Mouse (Mus musculus) lung, embryonic 14.5 days (tissue): Measurements from ENCODE around the gene Arhgap25. TPM values are rescaled to one million over a fixed set of nuclear protein-coding genes. Genes with fewer than 3 reads are reported as not detected.

Experiments
- ATAC-seq: fragments of 200-750 bp; cut with Nextera tagmentation; 2 replicates; pipeline ENCODE4 v1.8.0; 2017; ENCODE audit warnings: mild to moderate bottlenecking, moderate TSS enrichment, moderate library complexity; ENCODE audit not compliant: insufficient read depth
- DNase-seq: peaks from one replicate; pipeline ENCODE4 v3.0.0-alpha.2; 2015
- H3K27ac ChIP-seq: fragments of 300-500 bp; sonication (generic); 2 replicates; pipeline ENCODE4 v1.5.1; 2014; ENCODE audit warnings: low read depth, mild to moderate bottlenecking, moderate library complexity
- H3K27me3 ChIP-seq: fragments of 300-500 bp; sonication (generic); 2 replicates; pipeline ENCODE4 v1.6.1; 2014; ENCODE audit warnings: low read length, control low read depth; ENCODE audit not compliant: insufficient read depth
- H3K36me3 ChIP-seq: fragments of 300-500 bp; sonication (generic); 2 replicates; pipeline ENCODE4 v1.6.1; 2014; ENCODE audit warnings: control low read depth; ENCODE audit not compliant: insufficient read depth
- H3K4me1 ChIP-seq: fragments of 300-500 bp; sonication (generic); 2 replicates; pipeline ENCODE4 v1.6.1; 2014; ENCODE audit warnings: antibody characterized with exemption, control low read depth; ENCODE audit not compliant: insufficient read depth
- H3K4me2 ChIP-seq: fragments of 300-500 bp; sonication (generic); 2 replicates; pipeline ENCODE4 v1.6.1; 2014; ENCODE audit warnings: mild to moderate bottlenecking
- H3K4me3 ChIP-seq: fragments of 300-500 bp; sonication (generic); 2 replicates; pipeline ENCODE4 v1.5.1; 2014; ENCODE audit warnings: low read depth, low read length
- H3K9ac ChIP-seq: fragments of 300-500 bp; sonication (generic); 2 replicates; pipeline ENCODE4 v1.6.1; 2014
- H3K9me3 ChIP-seq: fragments of 300-500 bp; sonication (generic); 2 replicates; pipeline ENCODE4 v1.6.1; 2016; ENCODE audit warnings: low read depth, low read length, control low read depth
- CTCF ChIP-seq: IDR thresholded peaks from 2 replicates; pipeline ENCODE4 v1.5.1; 2016; ENCODE audit warnings: antibody characterized with exemption, low read depth
- WGBS: fragments of 180-500 bp; shearing (Covaris S2); extraction: QIAGEN DNeasy Blood & Tissue Kit; methylation state at CpG from one replicate; pipeline ENCODE4 v1.1.7; 2014; 5-methylcytosine and 5-hydroxymethylcytosine counted together
- polyA plus RNA-seq: library from polyadenylated mRNA; unstranded; fragments of >200 nt; fragmentation: Nextera tagmentation; extraction: Ambion mirVana; gene quantifications from 2 replicates; pipeline ENCODE4 v1.2.1, GENCODE M21; 2014

Arhgap25 gene
- polyA plus RNA-seq, 1 experiment from 2014 or later, result 8.2 TPM

- H3K27me3 ChIP-seq, result no peaks in the 10 kb centered on the region
- no peak for ATAC-seq
- no peak for TF ChIP-seq CTCF
- WGBS, result 80% methylated on average over 4 of the region's 4 CpGs
- H3K4me3 ChIP-seq, result no peak overlapping the region
- no peak overlapping the region for H3K9ac ChIP-seq
- no peaks in the 10 kb centered on the region for H3K9me3 ChIP-seq
- no peak overlapping the region for H3K4me2 ChIP-seq
- H3K4me1 ChIP-seq, result no peaks in the 10 kb centered on the region
- DNase-seq, result no peak
- no peak overlapping the region for H3K27ac ChIP-seq
- H3K36me3 ChIP-seq, result no peaks in the 10 kb centered on the region
These were observed 15.2 kb downstream of the Arhgap25 start for GRCm38 (mm10) chr6:87517753-87518409.

GRCm38 (mm10) chr6:87514321-87514720, 18.7 kb downstream of the Arhgap25 start:
- Histone ChIP-seq H3K4me1 (no peaks in the 10 kb centered on the region), H3K4me2 (no peak overlapping the region), H3K9ac (no peak overlapping the region), H3K4me3 (no peak overlapping the region), H3K27me3 (no peaks in the 10 kb centered on the region), H3K36me3 (no peaks in the 10 kb centered on the region), H3K27ac (no peak overlapping the region), H3K9me3 (no peaks in the 10 kb centered on the region)
- WGBS, result 82% methylated on average over 4 of the region's 4 CpGs
- DNase-seq, result no peak
- TF ChIP-seq CTCF, result no peak
- ATAC-seq, result no peak

- WGBS, result 67% methylated on average over 12 of the region's 12 CpGs
- no peak for ATAC-seq
- DNase-seq, result peak; percentile 85
These were observed 19.9 kb downstream of the Arhgap25 start for GRCm38 (mm10) chr6:87513046-87513767.

GRCm38 (mm10) chr6:87510999-87511398, 22.1 kb downstream of the Arhgap25 start:
- Histone ChIP-seq H3K27me3 (no peaks in the 10 kb centered on the region), H3K4me2 (no peak overlapping the region), H3K36me3 (no peaks in the 10 kb centered on the region), H3K27ac (no peak overlapping the region), H3K4me1 (no peaks in the 10 kb centered on the region), H3K9me3 (no peaks in the 10 kb centered on the region), H3K4me3 (no peak overlapping the region), H3K9ac (no peak overlapping the region)
- WGBS, result 39% methylated on average over 4 of the region's 4 CpGs
- DNase-seq (peak; percentile 28), ATAC-seq (no peak)
- no peak for TF ChIP-seq CTCF

More at GRCm38 (mm10) chr6:87513046-87513767, 19.9 kb downstream of the Arhgap25 start:
- Histone ChIP-seq H3K4me3 (no peak overlapping the region), H3K27ac (no peak overlapping the region), H3K9ac (no peak overlapping the region), H3K4me2 (no peak overlapping the region), H3K27me3 (no peaks in the 10 kb centered on the region), H3K4me1 (no peaks in the 10 kb centered on the region), H3K9me3 (no peaks in the 10 kb centered on the region), H3K36me3 (no peaks in the 10 kb centered on the region)
- TF ChIP-seq CTCF, result peak; percentile 89

- no peak for ATAC-seq
- H3K9me3 ChIP-seq, result no peaks in the 10 kb centered on the region
- no peak overlapping the region for H3K9ac ChIP-seq
- H3K27ac ChIP-seq, result no peak overlapping the region
- no peaks in the 10 kb centered on the region for H3K27me3 ChIP-seq
- 86% methylated on average over 2 of the region's 2 CpGs for WGBS
- TF ChIP-seq CTCF, result no peak
- H3K36me3 ChIP-seq, result no peaks in the 10 kb centered on the region
- no peak overlapping the region for H3K4me3 ChIP-seq
- H3K4me2 ChIP-seq, result no peak overlapping the region
- no peaks in the 10 kb centered on the region for H3K4me1 ChIP-seq
- DNase-seq, result no peak
These were observed 23.3 kb downstream of the Arhgap25 start for GRCm38 (mm10) chr6:87509806-87510205.

- no peak overlapping the region for H3K4me3 ChIP-seq
- no peak overlapping the region for H3K9ac ChIP-seq
- no peak overlapping the region for H3K27ac ChIP-seq
- no peak for TF ChIP-seq CTCF
- no peaks in the 10 kb centered on the region for H3K27me3 ChIP-seq
- no peak overlapping the region for H3K4me2 ChIP-seq
- ATAC-seq (no peak), DNase-seq (no peak)
- WGBS, result 74% methylated on average over 7 of the region's 7 CpGs
- no peaks in the 10 kb centered on the region for H3K9me3 ChIP-seq
- H3K36me3 ChIP-seq, result no peaks in the 10 kb centered on the region
- peaks cover 3% of the 10 kb centered on the region; the same call in 1 of the 2 replicates for H3K4me1 ChIP-seq
These were observed 28.2 kb downstream of the Arhgap25 start for GRCm38 (mm10) chr6:87504875-87505274.

- ATAC-seq (no peak), DNase-seq (no peak)
- Histone ChIP-seq H3K27ac (no peak overlapping the region), H3K36me3 (no peaks in the 10 kb centered on the region), H3K4me3 (no peak overlapping the region), H3K9me3 (no peaks in the 10 kb centered on the region), H3K4me1 (peaks cover 3% of the 10 kb centered on the region; the same call in 1 of the 2 replicates), H3K4me2 (no peak overlapping the region), H3K9ac (no peak overlapping the region), H3K27me3 (no peaks in the 10 kb centered on the region)
- 54% methylated on average over 5 of the region's 5 CpGs for WGBS
- TF ChIP-seq CTCF, result no peak
These were observed 29.1 kb downstream of the Arhgap25 start for GRCm38 (mm10) chr6:87503976-87504375.
